Mouse (Mus musculus): Measurements from ENCODE around the gene Ywhab. TPM values are rescaled to one million over a fixed set of nuclear protein-coding genes. Genes with fewer than 3 reads are reported as not detected.

The Ywhab gene
- polyA plus RNA-seq, 1 experiment from 2014 or later = 228 TPM

- no peaks in the 10 kb centered on the region for H3K27me3 ChIP-seq (replicated peaks; ENCODE audit: control insufficient read depth, insufficient read depth, low read length)
- no peak overlapping the region for H3K4me3 ChIP-seq (ENCODE audit: low read depth, low read length)
- no peak overlapping the region for H3K27ac ChIP-seq (ENCODE audit: low read depth, low read length)
- peaks cover 21% of the 10 kb centered on the region for H3K4me1 ChIP-seq (replicated peaks; ENCODE audit: control insufficient read depth, insufficient read depth, low read length)
- ATAC-seq (replicated peaks; ENCODE audit: low FRiP score) = no peak
- DNase-seq (ENCODE audit: low spot score) = no peak
- 89% methylated on average over 3 of the region's 3 CpGs for WGBS
- no peak overlapping the region for H3K4me2 ChIP-seq
- H3K36me3 ChIP-seq (ENCODE audit: control insufficient read depth, insufficient read depth, low read length) = no peaks in the 10 kb centered on the region
- no peak overlapping the region for H3K9ac ChIP-seq (ENCODE audit: low read depth, low read length)
- H3K9me3 ChIP-seq (ENCODE audit: control insufficient read depth, low read length) = no peaks in the 10 kb centered on the region
These were observed 7.9 kb downstream of the Ywhab start for GRCm38 (mm10) chr2:164002637-164003036.

GRCm38 (mm10) chr2:164004503-164004902 is 9.7 kb downstream of the Ywhab start:
- ATAC-seq (replicated peaks; ENCODE audit: low FRiP score) = peak; percentile 46; the same call in 1 of the 2 replicates
- H3K4me1 ChIP-seq (replicated peaks; ENCODE audit: control insufficient read depth, insufficient read depth, low read length) = peaks cover 17% of the 10 kb centered on the region
- no peaks in the 10 kb centered on the region for H3K27me3 ChIP-seq (replicated peaks; ENCODE audit: control insufficient read depth, insufficient read depth, low read length)
- H3K9me3 ChIP-seq (ENCODE audit: control insufficient read depth, low read length) = no peaks in the 10 kb centered on the region
- H3K4me2 ChIP-seq = no peak overlapping the region
- H3K27ac ChIP-seq (ENCODE audit: low read depth, low read length) = no peak overlapping the region
- H3K9ac ChIP-seq (ENCODE audit: low read depth, low read length) = no peak overlapping the region
- no peak for DNase-seq (ENCODE audit: low spot score)
- H3K4me3 ChIP-seq (ENCODE audit: low read depth, low read length) = no peak overlapping the region
- 70% methylated on average over 5 of the region's 5 CpGs for WGBS
- H3K36me3 ChIP-seq (ENCODE audit: control insufficient read depth, insufficient read depth, low read length) = no peaks in the 10 kb centered on the region

GRCm38 (mm10) chr2:164006932-164007331 is 12.2 kb downstream of the Ywhab start:
- H3K9me3 ChIP-seq (ENCODE audit: control insufficient read depth, low read length) = no peaks in the 10 kb centered on the region
- DNase-seq (ENCODE audit: low spot score) = no peak
- 0 out of 2 replicates have a peak overlapping the region, but pooled peaks have one; percentile 43 for H3K27ac ChIP-seq (ENCODE audit: low read depth, low read length)
- no peak overlapping the region for H3K9ac ChIP-seq (ENCODE audit: low read depth, low read length)
- WGBS = 50% methylated on average over 10 of the region's 10 CpGs
- peaks cover 17% of the 10 kb centered on the region for H3K4me1 ChIP-seq (replicated peaks; ENCODE audit: control insufficient read depth, insufficient read depth, low read length)
- peaks cover 5% of the 10 kb centered on the region for H3K36me3 ChIP-seq (ENCODE audit: control insufficient read depth, insufficient read depth, low read length)
- no peaks in the 10 kb centered on the region for H3K27me3 ChIP-seq (replicated peaks; ENCODE audit: control insufficient read depth, insufficient read depth, low read length)
- peak overlapping the region; percentile 22; the same call in 1 of the 2 replicates for H3K4me2 ChIP-seq
- no peak for ATAC-seq (replicated peaks; ENCODE audit: low FRiP score)
- no peak overlapping the region for H3K4me3 ChIP-seq (ENCODE audit: low read depth, low read length)

GRCm38 (mm10) chr2:164007547-164007946 is 12.8 kb downstream of the Ywhab start:
- no peak for DNase-seq (ENCODE audit: low spot score)
- no peak overlapping the region for H3K4me3 ChIP-seq (ENCODE audit: low read depth, low read length)
- H3K9me3 ChIP-seq (ENCODE audit: control insufficient read depth, low read length) = no peaks in the 10 kb centered on the region
- no peak overlapping the region for H3K27ac ChIP-seq (ENCODE audit: low read depth, low read length)
- H3K4me1 ChIP-seq (replicated peaks; ENCODE audit: control insufficient read depth, insufficient read depth, low read length) = peaks cover 17% of the 10 kb centered on the region
- no peak overlapping the region for H3K4me2 ChIP-seq
- H3K36me3 ChIP-seq (ENCODE audit: control insufficient read depth, insufficient read depth, low read length) = peaks cover 11% of the 10 kb centered on the region
- ATAC-seq (replicated peaks; ENCODE audit: low FRiP score) = no peak
- no peak overlapping the region for H3K9ac ChIP-seq (ENCODE audit: low read depth, low read length)
- H3K27me3 ChIP-seq (replicated peaks; ENCODE audit: control insufficient read depth, insufficient read depth, low read length) = no peaks in the 10 kb centered on the region
- 91% methylated on average over 8 of the region's 8 CpGs for WGBS

DNA sequence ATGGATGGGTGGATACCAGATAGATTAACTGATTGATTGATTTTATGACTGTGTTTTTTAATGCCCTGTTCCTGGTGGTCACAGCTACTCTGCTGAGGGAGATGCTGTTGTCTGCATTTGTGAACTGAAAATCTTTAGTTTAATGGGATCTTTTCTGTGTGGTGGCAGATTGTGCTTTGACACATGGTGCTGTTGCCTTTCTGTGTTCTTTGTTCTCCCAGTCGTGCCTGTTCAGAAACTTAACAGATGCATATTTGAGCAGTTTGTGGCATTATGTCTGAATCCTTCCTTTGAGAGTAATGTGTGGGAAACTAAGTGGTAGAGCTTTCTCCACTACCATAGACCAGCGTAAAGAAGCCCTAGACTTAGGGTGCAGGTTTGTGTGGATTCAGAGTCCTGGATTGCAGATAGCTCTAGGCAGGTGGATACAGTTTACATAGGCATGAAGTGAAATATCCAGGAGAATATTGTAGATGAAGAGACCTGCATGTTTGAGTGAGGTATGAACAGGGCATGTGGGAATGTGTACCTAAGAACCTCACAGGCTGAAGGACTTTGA is 13.3 kb downstream of the Ywhab start:
- Histone ChIP-seq H3K36me3 (ENCODE audit: control insufficient read depth, insufficient read depth, low read length) (peaks cover 16% of the 10 kb centered on the region), H3K9ac (ENCODE audit: low read depth, low read length) (no peak overlapping the region), H3K27ac (ENCODE audit: low read depth, low read length) (no peak overlapping the region), H3K4me2 (no peak overlapping the region), H3K27me3 (replicated peaks; ENCODE audit: control insufficient read depth, insufficient read depth, low read length) (no peaks in the 10 kb centered on the region), H3K4me1 (replicated peaks; ENCODE audit: control insufficient read depth, insufficient read depth, low read length) (peaks cover 17% of the 10 kb centered on the region), H3K9me3 (ENCODE audit: control insufficient read depth, low read length) (no peaks in the 10 kb centered on the region), H3K4me3 (ENCODE audit: low read depth, low read length) (no peak overlapping the region)
- ATAC-seq (replicated peaks; ENCODE audit: low FRiP score) = no peak
- DNase-seq (ENCODE audit: low spot score) = no peak
- WGBS = 79% methylated on average over 2 of the region's 2 CpGs

- 79% methylated on average over 6 of the region's 6 CpGs for WGBS
- no peak overlapping the region for H3K27ac ChIP-seq (ENCODE audit: low read depth, low read length)
- no peak overlapping the region for H3K4me2 ChIP-seq
- peaks cover 14% of the 10 kb centered on the region for H3K4me1 ChIP-seq (replicated peaks; ENCODE audit: control insufficient read depth, insufficient read depth, low read length)
- peaks cover 17% of the 10 kb centered on the region for H3K36me3 ChIP-seq (ENCODE audit: control insufficient read depth, insufficient read depth, low read length)
- no peaks in the 10 kb centered on the region for H3K9me3 ChIP-seq (ENCODE audit: control insufficient read depth, low read length)
- H3K27me3 ChIP-seq (replicated peaks; ENCODE audit: control insufficient read depth, insufficient read depth, low read length) = no peaks in the 10 kb centered on the region
- H3K4me3 ChIP-seq (ENCODE audit: low read depth, low read length) = no peak overlapping the region
- H3K9ac ChIP-seq (ENCODE audit: low read depth, low read length) = no peak overlapping the region
- no peak for DNase-seq (ENCODE audit: low spot score)
- ATAC-seq (replicated peaks; ENCODE audit: low FRiP score) = no peak
These were observed 14.5 kb downstream of the Ywhab start for GRCm38 (mm10) chr2:164009227-164009626.

- Histone ChIP-seq H3K4me3 (ENCODE audit: low read depth, low read length) (no peak overlapping the region), H3K4me2 (no peak overlapping the region), H3K9ac (ENCODE audit: low read depth, low read length) (no peak overlapping the region), H3K27me3 (replicated peaks; ENCODE audit: control insufficient read depth, insufficient read depth, low read length) (no peaks in the 10 kb centered on the region), H3K4me1 (replicated peaks; ENCODE audit: control insufficient read depth, insufficient read depth, low read length) (peaks cover 14% of the 10 kb centered on the region), H3K9me3 (ENCODE audit: control insufficient read depth, low read length) (no peaks in the 10 kb centered on the region), H3K27ac (ENCODE audit: low read depth, low read length) (no peak overlapping the region), H3K36me3 (ENCODE audit: control insufficient read depth, insufficient read depth, low read length) (peaks cover 26% of the 10 kb centered on the region)
- no peak for DNase-seq (ENCODE audit: low spot score)
- 81% methylated on average over 5 of the region's 5 CpGs for WGBS
- ATAC-seq (replicated peaks; ENCODE audit: low FRiP score) = no peak
These were observed 15.7 kb downstream of the Ywhab start for GRCm38 (mm10) chr2:164010496-164010895.

DNA sequence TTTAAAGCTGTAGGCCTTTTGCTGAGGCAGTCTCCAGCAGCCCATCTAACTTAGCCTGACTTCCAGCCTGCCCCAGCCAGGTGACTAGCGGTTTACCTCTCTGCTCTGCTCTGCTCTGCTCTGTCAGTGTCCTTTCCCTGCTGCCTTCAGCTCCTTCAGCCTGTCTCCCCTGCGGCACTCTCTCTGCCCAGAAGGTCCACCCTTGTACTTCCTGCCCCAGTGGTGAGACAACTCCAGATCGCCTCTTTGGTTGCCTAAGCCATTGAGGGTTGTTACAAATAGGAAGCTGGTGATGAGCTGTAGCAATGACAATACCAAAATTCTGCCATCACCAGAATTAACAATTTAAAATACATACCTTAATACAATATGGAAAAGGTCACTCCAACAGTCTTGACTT is 16.2 kb downstream of the Ywhab start:
- peaks cover 10% of the 10 kb centered on the region for H3K4me1 ChIP-seq (replicated peaks; ENCODE audit: control insufficient read depth, insufficient read depth, low read length)
- no peaks in the 10 kb centered on the region for H3K9me3 ChIP-seq (ENCODE audit: control insufficient read depth, low read length)
- 62% methylated on average over 3 of the region's 3 CpGs for WGBS
- H3K36me3 ChIP-seq (ENCODE audit: control insufficient read depth, insufficient read depth, low read length) = peaks cover 30% of the 10 kb centered on the region
- H3K27ac ChIP-seq (ENCODE audit: low read depth, low read length) = no peak overlapping the region
- H3K9ac ChIP-seq (ENCODE audit: low read depth, low read length) = no peak overlapping the region
- no peaks in the 10 kb centered on the region for H3K27me3 ChIP-seq (replicated peaks; ENCODE audit: control insufficient read depth, insufficient read depth, low read length)
- ATAC-seq (replicated peaks; ENCODE audit: low FRiP score) = no peak
- H3K4me2 ChIP-seq = no peak overlapping the region
- no peak overlapping the region for H3K4me3 ChIP-seq (ENCODE audit: low read depth, low read length)
- no peak for DNase-seq (ENCODE audit: low spot score)

- ATAC-seq (replicated peaks; ENCODE audit: low FRiP score) = no peak
- Histone ChIP-seq H3K27me3 (replicated peaks; ENCODE audit: control insufficient read depth, insufficient read depth, low read length) (no peaks in the 10 kb centered on the region), H3K27ac (ENCODE audit: low read depth, low read length) (no peak overlapping the region), H3K9me3 (ENCODE audit: control insufficient read depth, low read length) (no peaks in the 10 kb centered on the region), H3K4me3 (ENCODE audit: low read depth, low read length) (no peak overlapping the region), H3K36me3 (ENCODE audit: control insufficient read depth, insufficient read depth, low read length) (peaks cover 57% of the 10 kb centered on the region), H3K9ac (ENCODE audit: low read depth, low read length) (no peak overlapping the region), H3K4me2 (no peak overlapping the region), H3K4me1 (replicated peaks; ENCODE audit: control insufficient read depth, insufficient read depth, low read length) (no peaks in the 10 kb centered on the region; the same call in 1 of the 2 replicates)
- WGBS = 92% methylated on average over 16 of the region's 16 CpGs
- DNase-seq (ENCODE audit: low spot score) = no peak
These were observed 20.5 kb downstream of the Ywhab start for GRCm38 (mm10) chr2:164015304-164015703.

Data from liver, embryonic 11.5 days (tissue).